Mouse (Mus musculus) adrenal gland, postnatal 14 days (tissue): ENCODE results near the gene Sypl2. TPM values are rescaled to one million over a fixed set of nuclear protein-coding genes. Genes with fewer than 3 reads are reported as not detected.
"Not testable (repeated sequence)": the region's sequence is repeated elsewhere in the genome, so short reads cannot be mapped to it uniquely, and the experiment has no call there.

Experiments used
- DNase-seq: peaks from one replicate; pipeline ENCODE4 v3.0.0; 2021; ENCODE audit warnings: mixed read lengths
- long read RNA-seq, 2 experiments: library from polyadenylated mRNA; stranded (forward); transcript quantifications; one replicate each; pipeline ENCODE4 v2.0.0; 2021
- total RNA-seq: library from RNA; stranded (reverse); gene quantifications from 2 replicates; pipeline ENCODE4 v1.2.3, GENCODE M21; 2021

Sypl2 gene
- total RNA-seq = 0.15 and 0.22 TPM in 2 replicates
- long read RNA-seq, experiment 1, full-length matches to known transcripts = 1 of 1 reads
- long read RNA-seq, experiment 1, partial matches to known transcripts = 0 of 1 reads
- long read RNA-seq, experiment 1, other reads (novel, unspliced or antisense) = 0 of 1 reads
- long read RNA-seq, experiment 2 = 0 reads

DNA sequence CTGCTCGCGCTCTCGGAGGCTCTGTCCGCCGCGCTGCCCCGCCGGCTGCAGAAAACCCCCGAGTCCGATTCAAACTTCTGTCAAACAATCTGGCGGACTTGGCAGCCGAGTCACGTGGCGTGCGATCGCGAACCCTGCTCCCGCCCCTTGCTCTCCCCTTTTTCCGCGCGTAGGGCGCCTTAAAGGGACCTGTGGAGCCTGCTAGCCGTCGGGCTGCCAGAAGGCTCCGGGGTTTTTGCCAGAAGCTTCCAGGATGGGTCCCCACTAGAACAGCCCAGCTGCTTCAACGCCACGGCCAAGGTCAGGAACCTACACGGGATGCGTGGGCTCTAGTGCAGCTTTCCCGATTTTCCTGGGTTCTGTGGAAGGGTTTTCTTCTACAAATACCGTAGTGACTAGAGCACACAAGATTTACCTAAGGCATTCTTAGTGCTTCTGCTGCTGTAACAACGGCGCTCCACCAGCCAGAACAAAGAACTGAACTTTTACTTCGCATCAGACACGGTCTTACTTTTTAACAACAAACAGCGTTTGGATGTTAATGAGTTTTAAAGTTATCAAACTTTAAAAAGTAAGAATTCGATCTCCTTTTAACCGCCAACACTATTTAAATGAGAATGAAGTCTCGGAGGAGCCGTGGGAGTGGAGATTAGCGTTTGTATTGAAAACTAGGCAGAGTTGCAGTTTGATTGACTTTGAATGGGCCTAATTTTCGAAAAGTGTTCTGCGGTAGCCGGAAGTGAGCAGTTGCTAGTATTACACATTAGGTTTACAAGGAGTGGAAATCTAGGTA lies at the start of gene Sypl2:
Gene Sypl2 (minus strand): TSS at position 91 of the 793 bp plus-strand sequence.
- peak; percentile 76 for DNase-seq

DNA sequence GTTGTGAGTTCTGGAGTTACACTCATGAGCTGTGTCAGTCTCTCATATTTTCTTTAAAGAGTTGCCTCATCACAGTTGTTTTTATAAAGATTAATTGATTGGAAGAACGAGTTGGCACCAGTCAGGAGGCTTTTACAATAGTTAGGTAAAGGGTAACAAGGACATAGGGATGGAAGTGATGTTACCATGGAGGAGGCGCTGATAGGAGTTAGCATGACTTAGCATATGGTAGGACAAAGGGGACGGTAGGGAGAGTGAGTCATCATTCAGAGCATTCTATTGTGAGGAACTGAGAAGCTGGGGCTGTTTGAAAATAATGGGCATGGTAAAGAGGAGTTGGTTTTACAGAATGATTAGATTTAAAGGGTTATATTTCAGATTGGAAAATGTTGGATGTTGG lies 32.9 kb upstream of the Sypl2 start:
- no peak for DNase-seq

DNA sequence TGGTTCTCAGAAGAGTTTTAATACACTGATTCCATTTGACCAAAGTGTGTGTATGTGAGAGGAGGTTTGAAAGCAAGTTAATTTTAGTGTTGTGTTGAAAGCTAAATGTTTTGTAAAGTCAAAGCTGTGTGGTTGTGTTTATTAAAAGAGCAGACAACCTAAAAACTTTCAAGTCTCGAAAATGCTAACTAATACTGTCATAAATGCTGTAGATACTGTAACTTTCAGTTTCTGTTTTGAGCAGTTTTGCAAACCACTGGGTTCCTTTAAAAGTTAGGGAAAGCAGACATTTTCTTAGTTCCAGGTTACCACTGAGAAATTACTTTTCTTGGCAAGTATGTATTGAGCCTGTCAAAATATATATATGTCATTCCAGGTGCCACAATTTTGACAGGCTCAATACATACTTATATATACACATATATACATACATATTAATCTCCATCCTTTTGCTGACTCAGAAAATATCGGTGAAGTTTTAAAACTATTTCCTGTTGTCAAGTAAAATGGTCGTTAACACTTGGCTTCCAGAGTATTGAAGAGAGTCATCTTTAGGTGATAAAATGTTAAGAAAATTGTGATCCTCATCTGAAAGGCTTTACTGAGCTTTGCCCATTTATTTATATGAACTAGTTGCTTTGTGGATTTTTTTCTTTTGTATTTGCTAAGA lies 31.5 kb upstream of the Sypl2 start:
- DNase-seq = no peak

- DNase-seq = peak; percentile 98
These were observed 30.5 kb upstream of the Sypl2 start, which contains the start of gene Psma5 for GRCm38 (mm10) chr3:108256719-108257637. Gene Psma5, plus strand, starts transcription at chr3:108256926.

GRCm38 (mm10) chr3:108246857-108247256 lies 20.4 kb upstream of the Sypl2 start:
- no peak for DNase-seq

DNA sequence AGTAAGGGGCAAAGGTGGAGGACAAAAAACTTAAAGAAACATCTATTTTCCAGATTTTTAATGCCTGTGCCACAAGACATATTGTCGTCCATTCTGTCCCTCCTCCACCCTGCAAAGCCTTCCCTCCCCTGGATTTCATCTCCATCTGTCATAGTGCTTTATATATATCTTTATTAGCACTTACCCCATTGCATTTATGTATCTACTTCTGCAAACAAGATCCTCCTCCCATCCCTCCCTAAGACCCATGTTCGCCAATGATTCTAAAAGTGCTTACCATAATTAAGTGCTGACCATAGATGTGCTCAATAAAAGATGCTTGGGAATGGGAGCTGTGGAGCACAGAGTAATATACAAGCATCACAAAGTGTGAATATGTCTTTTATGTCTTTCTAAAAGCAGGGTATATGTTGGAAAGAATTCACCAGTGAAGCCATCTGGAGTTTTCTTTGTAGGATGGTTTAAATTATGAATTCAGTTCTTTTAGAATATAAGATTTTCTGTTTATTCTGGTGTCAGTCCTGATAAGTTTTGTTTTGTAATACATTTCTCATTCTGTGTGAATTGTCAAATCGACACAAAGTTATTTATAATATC lies 14.9 kb upstream of the Sypl2 start:
- DNase-seq = no peak

- not testable (repeated sequence) for DNase-seq
These were observed 11.1 kb upstream of the Sypl2 start for GRCm38 (mm10) chr3:108237474-108238102.

- no peak for DNase-seq
These were observed 5.2 kb upstream of the Sypl2 start for GRCm38 (mm10) chr3:108231646-108232045.

DNA sequence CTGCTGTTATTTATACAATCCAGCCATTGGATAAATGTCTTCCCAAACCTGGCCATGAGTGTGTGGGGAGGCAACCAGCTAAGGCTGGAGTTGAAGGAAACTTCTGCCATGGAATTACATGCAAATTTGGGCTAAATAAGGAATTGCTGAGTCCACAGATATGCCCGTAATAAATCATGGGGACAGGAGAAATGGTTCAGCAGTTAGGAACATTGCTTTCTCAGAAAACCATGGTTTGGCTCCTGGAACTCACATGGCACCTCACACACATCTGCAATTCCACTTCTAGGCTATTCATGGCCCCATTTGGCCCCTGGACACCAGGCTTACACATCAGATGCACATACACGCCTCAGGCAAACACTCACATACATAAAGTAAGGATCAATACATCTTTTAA lies 1.1 kb upstream of the Sypl2 start:
- no peak for DNase-seq

- no peak for DNase-seq
These were observed 514 bp downstream of the Sypl2 start for GRCm38 (mm10) chr3:108225711-108226557.

GRCm38 (mm10) chr3:108220661-108221060 lies 5.8 kb downstream of the Sypl2 start:
- no peak for DNase-seq

GRCm38 (mm10) chr3:108214734-108215133 lies 11.7 kb downstream of the Sypl2 start:
- DNase-seq = peak; percentile 60

DNA sequence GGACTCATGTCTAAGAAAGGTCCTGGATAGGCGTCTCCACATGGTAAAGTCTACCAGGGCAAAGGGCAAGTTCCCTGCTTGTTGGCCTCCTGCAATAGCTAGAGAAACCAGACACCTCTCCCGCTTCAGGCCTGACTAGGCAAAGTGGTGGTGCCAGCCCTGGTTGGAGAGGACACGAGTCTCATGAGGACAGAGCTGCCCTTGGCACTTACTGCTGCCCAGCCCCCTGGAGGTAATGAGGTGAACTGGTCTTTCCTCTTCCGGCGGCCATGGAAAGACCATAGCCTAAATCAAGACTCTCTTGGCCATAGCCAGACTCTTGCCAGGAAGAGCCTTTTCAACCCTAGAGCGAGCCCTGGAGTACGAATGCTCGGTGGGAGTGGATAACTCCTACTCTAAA lies 14.0 kb downstream of the Sypl2 start:
- peak; percentile 34 for DNase-seq

- no peak for DNase-seq
These were observed 14.6 kb downstream of the Sypl2 start for GRCm38 (mm10) chr3:108211845-108212244.

GRCm38 (mm10) chr3:108210771-108211139 lies 15.7 kb downstream of the Sypl2 start, which contains the start of gene Atxn7l2:
Gene Atxn7l2, minus strand, starts transcription at chr3:108210934.
- DNase-seq = peak; percentile 76

DNA sequence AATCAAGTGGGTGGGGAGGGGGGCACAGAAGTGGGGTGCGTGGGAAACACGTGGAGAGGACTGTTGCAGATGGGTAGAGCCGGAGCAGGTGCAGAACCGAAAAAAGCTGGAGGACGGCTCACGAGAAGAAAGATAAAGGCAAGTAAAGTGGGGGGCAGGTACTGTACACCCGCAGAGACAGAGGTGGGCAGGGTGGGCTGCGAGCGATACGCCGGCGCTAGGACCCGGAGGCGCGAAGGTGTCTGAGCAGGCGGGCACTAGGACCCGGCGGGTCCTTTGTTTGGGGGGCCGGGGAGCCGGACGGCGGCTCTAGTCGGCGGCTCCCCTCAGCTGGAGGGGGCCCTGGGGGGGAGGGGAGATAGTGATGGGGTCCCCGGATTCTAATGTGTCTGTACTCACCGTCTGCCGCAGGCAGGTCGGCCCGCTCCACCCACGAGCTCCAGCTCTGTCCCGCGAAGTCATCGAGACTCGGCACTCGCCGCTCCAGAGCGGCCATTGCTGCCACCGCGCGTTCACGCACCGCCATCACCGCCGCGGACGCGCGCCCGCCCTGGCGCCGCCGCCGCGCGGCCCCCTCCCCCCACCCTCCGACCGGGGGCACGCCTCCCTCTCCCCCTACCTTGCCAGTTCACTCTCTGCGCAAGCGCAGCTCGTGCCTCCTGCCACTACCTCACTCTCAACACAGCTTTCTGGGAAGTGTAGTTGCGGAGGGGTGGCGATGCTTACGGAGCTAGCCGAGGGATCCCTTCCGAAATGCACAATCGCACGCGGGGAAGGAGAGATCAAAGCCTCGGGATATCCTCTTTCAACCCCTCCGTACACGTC lies 16.3 kb downstream of the Sypl2 start:
- DNase-seq = peak; percentile 96

DNA sequence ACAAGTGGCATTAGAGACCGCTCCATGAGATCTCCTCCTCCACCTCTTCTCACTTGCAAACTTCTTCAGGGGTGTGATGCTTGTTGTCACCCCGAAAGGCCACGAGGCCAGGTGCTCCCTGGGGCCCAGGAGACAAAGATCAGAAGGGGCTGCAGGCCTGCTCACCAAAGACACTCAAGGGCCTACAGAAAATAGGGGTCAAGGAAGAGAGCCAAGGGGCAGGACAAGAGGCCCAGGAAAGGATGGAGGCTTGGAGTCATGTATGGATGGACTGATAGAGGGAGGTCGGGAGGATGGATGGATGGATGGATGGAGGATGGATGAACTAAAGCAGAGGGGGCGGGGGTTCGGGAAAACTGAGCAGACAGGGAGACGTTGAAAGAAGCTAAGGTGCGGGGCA lies 16.9 kb downstream of the Sypl2 start:
- DNase-seq = no peak

GRCm38 (mm10) chr3:108209001-108209400 lies 17.4 kb downstream of the Sypl2 start:
- DNase-seq = no peak

- DNase-seq = no peak
These were observed 19.6 kb downstream of the Sypl2 start for GRCm38 (mm10) chr3:108206731-108207375.
